Mouse (Mus musculus): ENCODE results near the gene Fnbp1l. TPM values are rescaled to one million over a fixed set of nuclear protein-coding genes. Genes with fewer than 3 reads are reported as not detected.

The Fnbp1l gene
- polyA plus RNA-seq, 1 experiment: not detected

DNA sequence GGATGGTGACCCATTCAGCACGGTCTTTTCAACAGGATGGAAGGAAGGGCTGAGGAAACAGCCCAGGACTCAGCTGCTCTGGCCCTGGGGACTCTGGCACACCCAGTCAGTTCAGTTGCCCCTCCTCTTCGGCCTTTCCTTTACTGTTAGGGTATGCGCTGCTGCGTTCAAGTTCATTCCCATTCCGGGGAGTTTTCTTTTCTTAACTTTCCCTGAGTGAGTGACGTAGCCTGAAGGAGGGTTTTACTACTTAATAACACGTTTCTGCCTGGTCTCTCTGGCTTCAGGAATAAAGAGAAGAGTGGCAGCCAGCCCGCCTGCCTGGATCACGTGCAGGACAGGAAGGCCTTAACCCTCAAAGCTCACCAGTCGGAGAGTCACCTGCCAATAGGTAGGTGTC, 108.6 kb downstream of the Fnbp1l start:
- no peaks in the 10 kb centered on the region for H3K9me3 ChIP-seq (ENCODE audit: control insufficient read depth, low read length)
- H3K4me1 ChIP-seq (ENCODE audit: control insufficient read depth): peaks cover 5% of the 10 kb centered on the region
- no peaks in the 10 kb centered on the region for H3K27me3 ChIP-seq (ENCODE audit: control insufficient read depth)
- TF ChIP-seq GATA1 (IDR thresholded peaks at IDR 0.05; ENCODE audit: low read length): no peak
- TF ChIP-seq TAL1 (IDR thresholded peaks at IDR 0.05; ENCODE audit: low read length): no peak
- no peak overlapping the region for H3K4me3 ChIP-seq (replicated peaks)
- H3K36me3 ChIP-seq (ENCODE audit: control insufficient read depth): no peaks in the 10 kb centered on the region; the same call in 1 of the 2 replicates

GRCm38 (mm10) chr3:122510240-122510750, 109.2 kb downstream of the Fnbp1l start:
- H3K27me3 ChIP-seq (ENCODE audit: control insufficient read depth): no peaks in the 10 kb centered on the region
- H3K36me3 ChIP-seq (ENCODE audit: control insufficient read depth): no peaks in the 10 kb centered on the region; the same call in 1 of the 2 replicates
- TF ChIP-seq GATA1 (IDR thresholded peaks at IDR 0.05; ENCODE audit: low read length): no peak
- no peak for TF ChIP-seq TAL1 (IDR thresholded peaks at IDR 0.05; ENCODE audit: low read length)
- no peak overlapping the region for H3K4me3 ChIP-seq (replicated peaks)
- peaks cover 5% of the 10 kb centered on the region for H3K4me1 ChIP-seq (ENCODE audit: control insufficient read depth)
- H3K9me3 ChIP-seq (ENCODE audit: control insufficient read depth, low read length): no peaks in the 10 kb centered on the region

DNA sequence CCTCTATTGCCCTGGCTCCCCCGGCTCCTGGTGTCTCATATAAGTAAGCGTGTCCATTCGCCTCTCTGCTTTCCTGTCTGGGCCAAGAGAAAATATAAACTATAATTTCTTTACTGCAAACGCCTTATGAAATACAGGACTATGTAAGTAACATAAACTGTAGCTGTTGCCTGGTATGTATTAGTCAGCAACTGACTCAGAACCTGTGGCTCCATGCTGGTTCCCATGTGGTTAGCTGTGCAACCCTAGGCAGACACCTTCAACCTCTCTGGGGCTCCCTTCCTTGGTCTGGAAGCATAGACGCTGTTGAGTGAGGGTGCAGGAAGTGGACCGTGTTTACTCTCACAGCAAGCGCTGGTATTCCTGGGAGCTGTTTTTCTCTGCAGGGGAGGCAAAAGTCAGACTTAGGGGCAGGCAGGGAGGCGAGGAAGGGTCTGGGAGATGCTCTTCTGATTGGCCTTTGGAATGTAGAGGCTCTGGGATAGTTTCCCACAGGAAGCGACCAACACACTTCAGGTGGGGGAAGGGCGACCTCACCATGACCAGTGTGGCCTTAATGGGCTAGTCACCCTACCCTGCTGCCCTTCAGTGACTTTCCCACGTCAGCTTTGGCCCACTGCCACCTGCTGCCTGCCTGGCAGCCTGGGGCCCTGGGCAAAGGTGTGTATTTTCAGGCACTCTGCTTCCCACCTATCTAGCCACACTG, 109.8 kb downstream of the Fnbp1l start:
- TF ChIP-seq GATA1 (IDR thresholded peaks at IDR 0.05; ENCODE audit: low read length): no peak
- no peak for TF ChIP-seq TAL1 (IDR thresholded peaks at IDR 0.05; ENCODE audit: low read length)
- no peaks in the 10 kb centered on the region; the same call in 1 of the 2 replicates for H3K36me3 ChIP-seq (ENCODE audit: control insufficient read depth)
- peaks cover 5% of the 10 kb centered on the region for H3K4me1 ChIP-seq (ENCODE audit: control insufficient read depth)
- H3K9me3 ChIP-seq (ENCODE audit: control insufficient read depth, low read length): no peaks in the 10 kb centered on the region
- no peak overlapping the region for H3K4me3 ChIP-seq (replicated peaks)
- H3K27me3 ChIP-seq (ENCODE audit: control insufficient read depth): no peaks in the 10 kb centered on the region

GRCm38 (mm10) chr3:122509084-122509483, 110.4 kb downstream of the Fnbp1l start:
- Histone ChIP-seq H3K9me3 (ENCODE audit: control insufficient read depth, low read length) (no peaks in the 10 kb centered on the region), H3K27me3 (ENCODE audit: control insufficient read depth) (no peaks in the 10 kb centered on the region), H3K36me3 (ENCODE audit: control insufficient read depth) (no peaks in the 10 kb centered on the region; the same call in 1 of the 2 replicates), H3K4me1 (ENCODE audit: control insufficient read depth) (peaks cover 5% of the 10 kb centered on the region), H3K4me3 (replicated peaks) (no peak overlapping the region)
- TF ChIP-seq GATA1 (IDR thresholded peaks at IDR 0.05; ENCODE audit: low read length) (no peak), TAL1 (IDR thresholded peaks at IDR 0.05; ENCODE audit: low read length) (no peak)

GRCm38 (mm10) chr3:122507826-122508225, 111.7 kb downstream of the Fnbp1l start:
- TF ChIP-seq GATA1 (IDR thresholded peaks at IDR 0.05; ENCODE audit: low read length) (no peak), TAL1 (IDR thresholded peaks at IDR 0.05; ENCODE audit: low read length) (no peak)
- Histone ChIP-seq H3K27me3 (ENCODE audit: control insufficient read depth) (no peaks in the 10 kb centered on the region), H3K4me1 (ENCODE audit: control insufficient read depth) (peaks cover 5% of the 10 kb centered on the region), H3K4me3 (replicated peaks) (no peak overlapping the region), H3K9me3 (ENCODE audit: control insufficient read depth, low read length) (no peaks in the 10 kb centered on the region), H3K36me3 (ENCODE audit: control insufficient read depth) (no peaks in the 10 kb centered on the region; the same call in 1 of the 2 replicates)

DNA sequence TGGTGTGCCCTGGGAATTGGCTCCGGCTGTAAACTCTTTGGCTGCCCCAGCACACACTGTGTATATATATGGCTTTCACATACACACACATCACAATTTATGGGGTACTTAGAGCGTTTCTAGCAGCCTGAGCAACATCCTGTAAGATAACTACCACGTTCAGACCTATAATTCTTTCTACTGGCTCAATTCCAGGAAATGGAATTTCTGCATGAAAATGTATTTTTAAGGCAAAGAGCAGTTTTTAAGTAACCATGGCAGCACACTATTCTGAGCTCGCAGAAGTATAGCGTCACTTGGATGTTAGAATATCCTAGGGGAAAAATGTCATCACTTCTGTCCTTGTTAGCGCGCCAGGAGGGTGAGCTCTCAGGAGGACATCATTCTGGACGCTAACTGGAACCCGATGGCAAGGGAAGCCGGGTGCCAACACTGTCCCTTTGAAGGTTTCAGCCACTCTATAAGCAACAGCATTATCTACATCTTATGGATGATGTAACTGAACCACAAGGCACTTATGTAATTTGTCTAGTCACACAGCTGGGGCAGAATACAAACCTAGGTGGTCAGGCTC, 113.1 kb downstream of the Fnbp1l start:
- TF ChIP-seq TAL1 (IDR thresholded peaks at IDR 0.05; ENCODE audit: low read length) (no peak), GATA1 (IDR thresholded peaks at IDR 0.05; ENCODE audit: low read length) (no peak)
- H3K4me1 ChIP-seq (ENCODE audit: control insufficient read depth): peaks cover 5% of the 10 kb centered on the region; the same call in 1 of the 2 replicates
- H3K9me3 ChIP-seq (ENCODE audit: control insufficient read depth, low read length): no peaks in the 10 kb centered on the region
- H3K27me3 ChIP-seq (ENCODE audit: control insufficient read depth): no peaks in the 10 kb centered on the region
- no peak overlapping the region for H3K4me3 ChIP-seq (replicated peaks)
- no peaks in the 10 kb centered on the region; the same call in 1 of the 2 replicates for H3K36me3 ChIP-seq (ENCODE audit: control insufficient read depth)

DNA sequence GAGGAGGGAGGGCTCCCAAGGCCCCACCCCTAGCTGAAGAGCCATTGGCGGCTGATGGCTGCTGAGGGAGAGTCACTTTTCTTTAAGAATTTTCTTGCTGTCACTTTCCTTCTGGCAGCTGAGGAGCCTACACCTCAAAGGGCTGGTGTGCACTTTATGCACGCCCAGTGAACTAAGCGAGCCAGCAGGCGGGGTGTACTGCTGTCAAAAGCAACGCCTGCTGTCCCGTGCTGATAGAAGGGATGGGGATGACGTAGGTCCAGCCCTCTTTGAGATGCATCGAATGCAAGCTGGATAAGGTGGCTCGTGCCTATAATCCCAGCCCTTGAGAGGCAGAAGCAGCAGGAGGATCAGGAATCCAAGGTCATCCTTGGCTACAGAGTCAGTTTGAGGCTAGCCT, 118.6 kb downstream of the Fnbp1l start:
- TF ChIP-seq TAL1 (IDR thresholded peaks at IDR 0.05; ENCODE audit: low read length): no peak
- TF ChIP-seq GATA1 (IDR thresholded peaks at IDR 0.05; ENCODE audit: low read length): no peak
- H3K4me1 ChIP-seq (ENCODE audit: control insufficient read depth): no peaks in the 10 kb centered on the region

GRCm38 (mm10) chr3:122499647-122500046, 119.9 kb downstream of the Fnbp1l start:
- Histone ChIP-seq H3K4me3 (replicated peaks) (no peak overlapping the region), H3K27me3 (ENCODE audit: control insufficient read depth) (no peaks in the 10 kb centered on the region), H3K36me3 (ENCODE audit: control insufficient read depth) (no peaks in the 10 kb centered on the region), H3K4me1 (ENCODE audit: control insufficient read depth) (no peaks in the 10 kb centered on the region), H3K9me3 (ENCODE audit: control insufficient read depth, low read length) (no peaks in the 10 kb centered on the region)
- TF ChIP-seq TAL1 (IDR thresholded peaks at IDR 0.05; ENCODE audit: low read length): no peak
- TF ChIP-seq GATA1 (IDR thresholded peaks at IDR 0.05; ENCODE audit: low read length): no peak

More for the DNA sequence above, 118.6 kb downstream of the Fnbp1l start:
- no peaks in the 10 kb centered on the region for H3K27me3 ChIP-seq (ENCODE audit: control insufficient read depth)
- no peaks in the 10 kb centered on the region for H3K36me3 ChIP-seq (ENCODE audit: control insufficient read depth)
- H3K4me3 ChIP-seq (replicated peaks): no peak overlapping the region
- no peaks in the 10 kb centered on the region for H3K9me3 ChIP-seq (ENCODE audit: control insufficient read depth, low read length)

GRCm38 (mm10) chr3:122498528-122498927, 121.0 kb downstream of the Fnbp1l start:
- Histone ChIP-seq H3K4me3 (replicated peaks) (no peak overlapping the region), H3K9me3 (ENCODE audit: control insufficient read depth, low read length) (no peaks in the 10 kb centered on the region), H3K36me3 (ENCODE audit: control insufficient read depth) (no peaks in the 10 kb centered on the region), H3K27me3 (ENCODE audit: control insufficient read depth) (no peaks in the 10 kb centered on the region), H3K4me1 (ENCODE audit: control insufficient read depth) (no peaks in the 10 kb centered on the region)
- no peak for TF ChIP-seq GATA1 (IDR thresholded peaks at IDR 0.05; ENCODE audit: low read length)
